Mouse (Mus musculus) E14TG2a.4 (cell line): Measurements from ENCODE around the gene Taldo1.

ENCODE experiments used
- CTCF ChIP-seq: conservative IDR thresholded peaks from 2 replicates; pipeline ENCODE4 v1.5.1; 2014; ENCODE audit warnings: low read length
- NANOG ChIP-seq: IDR thresholded peaks from 2 replicates; pipeline ENCODE4 v1.6.1; 2014; ENCODE audit warnings: borderline replicate concordance, low read length, mixed read lengths
- POU5F1 ChIP-seq: IDR thresholded peaks from 2 replicates; pipeline ENCODE4 v1.6.1; 2014; ENCODE audit warnings: low read length, borderline replicate concordance

DNA sequence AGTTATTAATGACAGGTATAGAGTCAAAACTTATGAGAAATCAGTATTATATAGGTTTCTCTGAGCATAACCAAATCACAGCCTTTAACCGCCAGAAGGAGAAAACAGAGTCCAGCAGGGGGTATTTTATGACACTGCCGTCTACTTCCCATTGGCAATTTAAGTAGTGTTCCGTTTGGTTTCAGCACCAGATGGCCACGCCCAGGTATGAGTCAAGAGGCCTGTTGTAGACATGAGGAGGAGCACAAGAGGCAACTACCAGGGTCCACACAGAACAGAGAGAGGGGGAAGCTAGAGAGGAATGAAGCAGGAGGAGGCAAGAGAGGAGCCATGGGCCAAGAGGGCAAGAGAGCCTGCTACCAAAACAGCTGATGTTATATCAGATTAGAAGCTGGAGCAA, 12.4 kb upstream of the Taldo1 start:
- TF ChIP-seq CTCF (no peak), POU5F1 (no peak), NANOG (no peak)
